Mouse (Mus musculus): ENCODE measurements around the gene Gm3558.
"Not testable (repeated sequence)": the region's sequence is repeated elsewhere in the genome, so short reads cannot be mapped to it uniquely, and the experiment has no call there.

Gene Gm3558

GRCm38 (mm10) chr14:7568382-7568781 lies at the start of gene Gm3558:
TSS of gene Gm3558 (minus strand) at chr14:7568566.
- in situ Hi-C loops (cut with MboI, MseI): loop anchor here (5.0 to 25.0 kb wide), 4 partner anchors 94 to 1691 kb away; no protein-coding TSS in a partner anchor

- in situ Hi-C loops (cut with MboI, MseI): not testable (repeated sequence)
Measured at GRCm38 (mm10) chr14:7595492-7595891, 27.1 kb upstream of the Gm3558 start, which contains the start of gene Gm10338. TSS of gene Gm10338 (minus strand) at chr14:7595592.

- in situ Hi-C loops (cut with MboI, MseI): loop anchor here (5.0 to 25.0 kb wide), 4 partner anchors 94 to 1691 kb away; no protein-coding TSS in a partner anchor
Measured at GRCm38 (mm10) chr14:7567890-7568289, 476 bp downstream of the Gm3558 start.

- in situ Hi-C loops (cut with MboI, MseI): loop anchor here (5.0 to 25.0 kb wide), 4 partner anchors 95 to 1690 kb away; no protein-coding TSS in a partner anchor
Measured at GRCm38 (mm10) chr14:7567266-7567665, 1.1 kb downstream of the Gm3558 start.
